Mouse (Mus musculus): ENCODE data around the gene Gm765. TPM values are rescaled to one million over a fixed set of nuclear protein-coding genes. Genes with fewer than 3 reads are reported as not detected.

The Gm765 gene
- not detected for polyA plus RNA-seq (2014; fragmentation: Illumina TruSeq; extraction: RNeasy Lipid Tissue Mini Kit (QIAGEN cat#74804); ENCODE audit: low read depth, low replicate concordance)

DNA sequence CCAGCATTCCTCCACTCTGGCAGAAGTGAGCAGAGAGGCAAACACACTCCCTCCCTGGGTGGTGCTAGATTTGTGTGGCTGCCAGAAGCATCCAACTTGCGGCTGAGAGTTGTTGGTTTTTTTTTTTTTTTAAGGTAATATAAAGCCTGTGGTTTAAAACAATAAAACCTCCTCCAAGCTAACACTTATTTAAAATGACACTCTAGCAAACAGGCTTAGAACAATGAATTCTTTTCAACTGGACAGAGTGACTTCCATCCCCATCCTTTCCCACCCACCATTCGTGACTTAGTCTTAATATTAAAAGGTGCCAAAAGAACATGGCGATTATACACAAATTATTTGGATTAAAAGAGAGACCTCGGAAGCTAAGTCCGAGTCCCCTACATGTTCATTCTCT is at the start of gene Gm765:
Gene Gm765, minus strand, starts transcription at position 101 of the 400 bp plus-strand sequence.

All from kidney, adult 10 weeks (tissue).